Mouse (Mus musculus): ENCODE results near the gene Il1rapl2. TPM values are rescaled to one million over a fixed set of nuclear protein-coding genes. Genes with fewer than 3 reads are reported as not detected.

The Il1rapl2 gene
- polyA plus RNA-seq, 1 experiment = not detected

- H3K27me3 ChIP-seq (ENCODE audit: control insufficient read depth, insufficient read depth, low read length) = no peaks in the 10 kb centered on the region
- TF ChIP-seq POLR2A (IDR thresholded peaks at IDR 0.05; ENCODE audit: control insufficient read depth, low read depth, low read length) (no peak), CTCF (IDR thresholded peaks at IDR 0.05; ENCODE audit: control insufficient read depth, insufficient read depth, insufficient replicate concordance, low read depth, low read length) (no peak)
- no peak overlapping the region for H3K27ac ChIP-seq (ENCODE audit: control insufficient read depth, insufficient read depth, low read depth, low read length)
- H3K4me1 ChIP-seq (ENCODE audit: control insufficient read depth, insufficient read depth, low read length) = no peaks in the 10 kb centered on the region
- no peak overlapping the region for H3K4me3 ChIP-seq (ENCODE audit: control insufficient read depth, low read depth, low read length)
- no peaks in the 10 kb centered on the region for H3K36me3 ChIP-seq (ENCODE audit: control insufficient read depth, insufficient read depth, low read length)
These were observed 353.1 kb downstream of the Il1rapl2 start for GRCm38 (mm10) chrX:137923490-137923889.

- H3K27me3 ChIP-seq (ENCODE audit: control insufficient read depth, insufficient read depth, low read length) = no peaks in the 10 kb centered on the region
- H3K4me1 ChIP-seq (ENCODE audit: control insufficient read depth, insufficient read depth, low read length) = no peaks in the 10 kb centered on the region
- no peaks in the 10 kb centered on the region for H3K36me3 ChIP-seq (ENCODE audit: control insufficient read depth, insufficient read depth, low read length)
- no peak overlapping the region for H3K4me3 ChIP-seq (ENCODE audit: control insufficient read depth, low read depth, low read length)
- no peak for TF ChIP-seq CTCF (IDR thresholded peaks at IDR 0.05; ENCODE audit: control insufficient read depth, insufficient read depth, insufficient replicate concordance, low read depth, low read length)
- no peak for TF ChIP-seq POLR2A (IDR thresholded peaks at IDR 0.05; ENCODE audit: control insufficient read depth, low read depth, low read length)
- no peak overlapping the region for H3K27ac ChIP-seq (ENCODE audit: control insufficient read depth, insufficient read depth, low read depth, low read length)
These were observed 356.4 kb downstream of the Il1rapl2 start for GRCm38 (mm10) chrX:137926835-137927234.

GRCm38 (mm10) chrX:137947741-137948140 is 377.3 kb downstream of the Il1rapl2 start:
- H3K4me3 ChIP-seq (ENCODE audit: control insufficient read depth, low read depth, low read length) = no peak overlapping the region
- no peak overlapping the region for H3K27ac ChIP-seq (ENCODE audit: control insufficient read depth, insufficient read depth, low read depth, low read length)
- H3K36me3 ChIP-seq (ENCODE audit: control insufficient read depth, insufficient read depth, low read length) = no peaks in the 10 kb centered on the region
- TF ChIP-seq CTCF (IDR thresholded peaks at IDR 0.05; ENCODE audit: control insufficient read depth, insufficient read depth, insufficient replicate concordance, low read depth, low read length) (no peak), POLR2A (IDR thresholded peaks at IDR 0.05; ENCODE audit: control insufficient read depth, low read depth, low read length) (no peak)
- H3K4me1 ChIP-seq (ENCODE audit: control insufficient read depth, insufficient read depth, low read length) = no peaks in the 10 kb centered on the region
- no peaks in the 10 kb centered on the region for H3K27me3 ChIP-seq (ENCODE audit: control insufficient read depth, insufficient read depth, low read length)

- Histone ChIP-seq H3K4me1 (ENCODE audit: control insufficient read depth, insufficient read depth, low read length) (no peaks in the 10 kb centered on the region), H3K27ac (ENCODE audit: control insufficient read depth, insufficient read depth, low read depth, low read length) (no peak overlapping the region), H3K27me3 (ENCODE audit: control insufficient read depth, insufficient read depth, low read length) (no peaks in the 10 kb centered on the region), H3K4me3 (ENCODE audit: control insufficient read depth, low read depth, low read length) (no peak overlapping the region), H3K36me3 (ENCODE audit: control insufficient read depth, insufficient read depth, low read length) (no peaks in the 10 kb centered on the region)
- TF ChIP-seq CTCF (IDR thresholded peaks at IDR 0.05; ENCODE audit: control insufficient read depth, insufficient read depth, insufficient replicate concordance, low read depth, low read length) (no peak), POLR2A (IDR thresholded peaks at IDR 0.05; ENCODE audit: control insufficient read depth, low read depth, low read length) (no peak)
These were observed 400.9 kb downstream of the Il1rapl2 start for GRCm38 (mm10) chrX:137971306-137971705.

- Histone ChIP-seq H3K4me3 (ENCODE audit: control insufficient read depth, low read depth, low read length) (no peak overlapping the region), H3K27ac (ENCODE audit: control insufficient read depth, insufficient read depth, low read depth, low read length) (no peak overlapping the region), H3K4me1 (ENCODE audit: control insufficient read depth, insufficient read depth, low read length) (no peaks in the 10 kb centered on the region), H3K27me3 (ENCODE audit: control insufficient read depth, insufficient read depth, low read length) (no peaks in the 10 kb centered on the region), H3K36me3 (ENCODE audit: control insufficient read depth, insufficient read depth, low read length) (no peaks in the 10 kb centered on the region)
- TF ChIP-seq POLR2A (IDR thresholded peaks at IDR 0.05; ENCODE audit: control insufficient read depth, low read depth, low read length) (no peak), CTCF (IDR thresholded peaks at IDR 0.05; ENCODE audit: control insufficient read depth, insufficient read depth, insufficient replicate concordance, low read depth, low read length) (no peak)
These were observed 472.7 kb downstream of the Il1rapl2 start for GRCm38 (mm10) chrX:138043113-138043512.

- no peaks in the 10 kb centered on the region for H3K4me1 ChIP-seq (ENCODE audit: control insufficient read depth, insufficient read depth, low read length)
- H3K4me3 ChIP-seq (ENCODE audit: control insufficient read depth, low read depth, low read length) = no peak overlapping the region
- H3K36me3 ChIP-seq (ENCODE audit: control insufficient read depth, insufficient read depth, low read length) = no peaks in the 10 kb centered on the region
- no peak for TF ChIP-seq POLR2A (IDR thresholded peaks at IDR 0.05; ENCODE audit: control insufficient read depth, low read depth, low read length)
- no peak for TF ChIP-seq CTCF (IDR thresholded peaks at IDR 0.05; ENCODE audit: control insufficient read depth, insufficient read depth, insufficient replicate concordance, low read depth, low read length)
- H3K27me3 ChIP-seq (ENCODE audit: control insufficient read depth, insufficient read depth, low read length) = no peaks in the 10 kb centered on the region
- H3K27ac ChIP-seq (ENCODE audit: control insufficient read depth, insufficient read depth, low read depth, low read length) = no peak overlapping the region
These were observed 533.5 kb downstream of the Il1rapl2 start for GRCm38 (mm10) chrX:138103954-138104353.

GRCm38 (mm10) chrX:138104668-138105067 is 534.3 kb downstream of the Il1rapl2 start:
- TF ChIP-seq CTCF (IDR thresholded peaks at IDR 0.05; ENCODE audit: control insufficient read depth, insufficient read depth, insufficient replicate concordance, low read depth, low read length) (no peak), POLR2A (IDR thresholded peaks at IDR 0.05; ENCODE audit: control insufficient read depth, low read depth, low read length) (no peak)
- Histone ChIP-seq H3K4me3 (ENCODE audit: control insufficient read depth, low read depth, low read length) (no peak overlapping the region), H3K36me3 (ENCODE audit: control insufficient read depth, insufficient read depth, low read length) (no peaks in the 10 kb centered on the region), H3K27me3 (ENCODE audit: control insufficient read depth, insufficient read depth, low read length) (no peaks in the 10 kb centered on the region), H3K4me1 (ENCODE audit: control insufficient read depth, insufficient read depth, low read length) (no peaks in the 10 kb centered on the region), H3K27ac (ENCODE audit: control insufficient read depth, insufficient read depth, low read depth, low read length) (no peak overlapping the region)

- TF ChIP-seq POLR2A (IDR thresholded peaks at IDR 0.05; ENCODE audit: control insufficient read depth, low read depth, low read length) = no peak
- TF ChIP-seq CTCF (IDR thresholded peaks at IDR 0.05; ENCODE audit: control insufficient read depth, insufficient read depth, insufficient replicate concordance, low read depth, low read length) = no peak
- no peak overlapping the region for H3K27ac ChIP-seq (ENCODE audit: control insufficient read depth, insufficient read depth, low read depth, low read length)
These were observed 599.7 kb downstream of the Il1rapl2 start for GRCm38 (mm10) chrX:138170146-138170545.

More at GRCm38 (mm10) chrX:138170146-138170545, 599.7 kb downstream of the Il1rapl2 start:
- H3K36me3 ChIP-seq (ENCODE audit: control insufficient read depth, insufficient read depth, low read length) = no peaks in the 10 kb centered on the region
- no peaks in the 10 kb centered on the region for H3K27me3 ChIP-seq (ENCODE audit: control insufficient read depth, insufficient read depth, low read length)
- H3K4me3 ChIP-seq (ENCODE audit: control insufficient read depth, low read depth, low read length) = no peak overlapping the region
- H3K4me1 ChIP-seq (ENCODE audit: control insufficient read depth, insufficient read depth, low read length) = no peaks in the 10 kb centered on the region
